Mouse (Mus musculus): ENCODE data around the gene Tek. TPM values are rescaled to one million over a fixed set of nuclear protein-coding genes. Genes with fewer than 3 reads are reported as not detected.
"Not testable (repeated sequence)": the region's sequence is repeated elsewhere in the genome, so short reads cannot be mapped to it uniquely, and the experiment has no call there.

The Tek gene
- total RNA-seq (2021), result 1 to 10 TPM; 7.6 to 9.2 TPM
- long read RNA-seq, experiment 1, full-length matches to known transcripts, result 4 of 9 reads
- long read RNA-seq, experiment 1, partial matches to known transcripts, result 3 of 9 reads
- long read RNA-seq, experiment 1, other reads (novel, unspliced or antisense), result 2 of 9 reads
- long read RNA-seq, experiment 2, full-length matches to known transcripts, result 10 of 14 reads
- long read RNA-seq, experiment 2, partial matches to known transcripts, result 1 of 14 reads
- long read RNA-seq, experiment 2, other reads (novel, unspliced or antisense), result 3 of 14 reads

DNA sequence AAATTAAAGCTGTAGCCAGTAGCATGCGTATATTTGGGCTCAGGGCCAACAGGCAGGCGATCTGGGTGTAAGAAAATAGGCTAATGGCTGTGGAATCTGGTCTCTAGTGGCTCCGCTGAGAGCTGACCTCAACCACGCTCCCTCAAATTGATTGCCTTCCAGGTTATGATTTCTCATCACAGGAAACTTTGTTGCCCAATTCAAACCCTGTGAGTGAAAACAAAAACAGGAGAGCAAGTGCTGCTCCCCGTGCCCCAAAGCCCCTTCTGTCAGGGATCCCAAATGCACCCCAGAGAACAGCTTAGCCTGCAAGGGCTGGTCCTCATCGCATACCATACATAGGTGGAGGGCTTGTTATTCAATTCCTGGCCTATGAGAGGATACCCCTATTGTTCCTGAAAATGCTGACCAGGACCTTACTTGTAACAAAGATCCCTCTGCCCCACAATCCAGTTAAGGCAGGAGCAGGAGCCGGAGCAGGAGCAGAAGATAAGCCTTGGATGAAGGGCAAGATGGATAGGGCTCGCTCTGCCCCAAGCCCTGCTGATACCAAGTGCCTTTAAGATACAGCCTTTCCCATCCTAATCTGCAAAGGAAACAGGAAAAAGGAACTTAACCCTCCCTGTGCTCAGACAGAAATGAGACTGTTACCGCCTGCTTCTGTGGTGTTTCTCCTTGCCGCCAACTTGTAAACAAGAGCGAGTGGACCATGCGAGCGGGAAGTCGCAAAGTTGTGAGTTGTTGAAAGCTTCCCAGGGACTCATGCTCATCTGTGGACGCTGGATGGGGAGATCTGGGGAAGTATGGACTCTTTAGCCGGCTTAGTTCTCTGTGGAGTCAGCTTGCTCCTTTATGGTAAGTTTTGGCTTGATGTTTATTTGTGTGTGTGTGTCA, at the start of gene Tek:
Gene Tek (plus strand): TSS at position 452 of the 894 bp plus-strand sequence.
- Histone ChIP-seq H3K27ac (peak within 1 kb of the TSS; percentile 70; the same call in 1 of the 2 replicates), H3K4me3 (peak within 1 kb of the TSS; percentile 35)
- DNase-seq (ENCODE audit: low spot score in 2 of 2), result no peak
- no peak for TF ChIP-seq CTCF (conservative IDR thresholded peaks at IDR 0.05)

DNA sequence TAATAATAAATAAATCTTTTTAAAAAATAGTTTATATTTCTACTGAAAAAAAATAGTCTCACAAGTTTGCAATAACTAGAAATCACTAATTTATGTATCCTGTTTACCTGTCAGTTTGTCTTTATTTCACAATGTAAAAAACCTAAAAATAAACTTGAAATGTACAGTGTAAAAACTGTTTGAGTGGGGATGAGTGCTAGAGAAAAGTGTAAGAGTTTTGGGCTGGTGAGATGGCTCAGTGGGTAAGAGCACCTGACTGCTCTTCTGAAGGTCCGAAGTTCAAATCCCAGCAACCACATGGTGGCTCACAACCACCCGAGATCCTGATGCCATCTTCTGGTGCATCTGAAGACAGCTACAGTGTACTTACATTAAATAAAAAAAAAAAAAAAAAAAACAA, 49.3 kb upstream of the Tek start:
- H3K27ac ChIP-seq; H3K4me3 ChIP-seq; DNase-seq (ENCODE audit: low spot score in 2 of 2): not testable (repeated sequence)

- no peak overlapping the region for H3K4me3 ChIP-seq
- TF ChIP-seq CTCF (conservative IDR thresholded peaks at IDR 0.05), result no peak
- no peak overlapping the region for H3K27ac ChIP-seq
- DNase-seq (ENCODE audit: low spot score in 2 of 2), result no peak
Measured at GRCm38 (mm10) chr4:94691078-94691477, 48.0 kb upstream of the Tek start.

DNA sequence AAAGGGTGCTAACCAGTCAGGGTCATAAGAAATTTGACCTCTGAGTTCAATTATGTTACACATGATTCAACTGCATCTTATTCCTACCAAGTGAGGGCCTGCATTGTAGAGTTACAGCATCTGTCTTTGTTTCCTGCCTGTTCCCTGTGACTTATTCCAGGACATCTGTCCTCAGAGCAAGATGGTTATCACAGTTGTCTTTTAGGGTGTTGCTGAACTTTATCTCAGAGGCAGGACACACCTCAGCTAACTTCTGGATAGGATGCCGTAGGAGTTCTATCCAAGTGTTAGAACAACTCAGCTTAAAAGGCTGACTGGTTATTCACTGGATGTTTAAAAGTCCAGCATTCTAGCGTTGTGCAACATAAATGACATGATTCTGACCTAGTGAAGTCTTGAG, 46.9 kb upstream of the Tek start:
- no peak for DNase-seq (ENCODE audit: low spot score in 2 of 2)
- Histone ChIP-seq H3K4me3 (no peak overlapping the region), H3K27ac (no peak overlapping the region)
- no peak for TF ChIP-seq CTCF (conservative IDR thresholded peaks at IDR 0.05)

DNA sequence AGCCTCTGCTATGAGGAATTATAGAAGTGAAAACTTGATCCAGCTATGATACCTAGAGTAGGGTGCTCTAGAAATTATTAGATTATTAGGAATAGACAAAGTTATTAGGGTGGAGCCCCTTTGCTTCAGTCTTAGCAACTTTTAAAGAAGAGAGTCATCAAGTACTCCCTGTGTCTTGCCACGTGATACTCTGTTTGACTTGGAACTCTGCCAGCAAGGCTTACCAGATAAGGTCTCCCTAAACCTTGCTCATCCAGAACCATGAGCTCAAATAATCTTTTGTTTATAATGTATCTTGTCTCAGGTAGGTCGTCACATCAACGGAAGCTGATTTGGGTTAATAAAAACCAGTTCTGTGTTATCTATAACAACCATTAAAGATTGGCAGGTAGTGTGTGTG, 42.7 kb upstream of the Tek start:
- TF ChIP-seq CTCF (conservative IDR thresholded peaks at IDR 0.05), result no peak
- H3K27ac ChIP-seq, result no peak overlapping the region
- H3K4me3 ChIP-seq, result no peak overlapping the region

GRCm38 (mm10) chr4:94711002-94711401, 28.1 kb upstream of the Tek start:
- Histone ChIP-seq H3K4me3 (no peak overlapping the region), H3K27ac (no peak overlapping the region)
- no peak for TF ChIP-seq CTCF (conservative IDR thresholded peaks at IDR 0.05)
- no peak for DNase-seq (ENCODE audit: low spot score in 2 of 2)

More for the DNA sequence above, 42.7 kb upstream of the Tek start:
- DNase-seq (ENCODE audit: low spot score in 2 of 2), result no peak

- Histone ChIP-seq H3K4me3 (no peak overlapping the region), H3K27ac (no peak overlapping the region)
- no peak for TF ChIP-seq CTCF (conservative IDR thresholded peaks at IDR 0.05)
- no peak for DNase-seq (ENCODE audit: low spot score in 2 of 2)
Measured at GRCm38 (mm10) chr4:94711426-94711825, 27.7 kb upstream of the Tek start.

GRCm38 (mm10) chr4:94713741-94714140, 25.3 kb upstream of the Tek start:
- no peak for DNase-seq (ENCODE audit: low spot score in 2 of 2)
- Histone ChIP-seq H3K4me3 (no peak overlapping the region), H3K27ac (no peak overlapping the region)
- TF ChIP-seq CTCF (conservative IDR thresholded peaks at IDR 0.05), result no peak

DNA sequence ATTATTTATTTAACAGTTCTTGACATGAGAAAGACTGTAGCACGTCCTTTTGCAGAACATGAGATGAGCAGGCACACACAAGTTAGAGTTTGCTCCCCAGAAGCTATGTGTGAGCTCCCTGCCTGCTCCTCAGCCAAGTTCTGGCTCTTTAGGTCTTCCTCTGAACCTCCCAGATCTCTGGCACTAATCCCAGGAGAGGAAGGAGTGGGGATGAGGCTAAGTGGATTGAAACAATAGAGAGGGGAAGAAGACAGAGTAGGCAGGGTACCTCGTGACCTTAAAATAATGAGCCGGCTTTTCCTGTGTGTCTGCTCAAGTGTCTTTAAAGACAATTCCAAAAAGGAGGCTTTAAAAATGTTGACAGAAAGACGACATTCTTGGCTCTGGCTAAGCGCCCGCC, 23.9 kb upstream of the Tek start:
- DNase-seq (ENCODE audit: low spot score in 2 of 2), result no peak
- no peak for TF ChIP-seq CTCF (conservative IDR thresholded peaks at IDR 0.05)
- H3K27ac ChIP-seq, result no peak overlapping the region
- H3K4me3 ChIP-seq, result no peak overlapping the region

DNA sequence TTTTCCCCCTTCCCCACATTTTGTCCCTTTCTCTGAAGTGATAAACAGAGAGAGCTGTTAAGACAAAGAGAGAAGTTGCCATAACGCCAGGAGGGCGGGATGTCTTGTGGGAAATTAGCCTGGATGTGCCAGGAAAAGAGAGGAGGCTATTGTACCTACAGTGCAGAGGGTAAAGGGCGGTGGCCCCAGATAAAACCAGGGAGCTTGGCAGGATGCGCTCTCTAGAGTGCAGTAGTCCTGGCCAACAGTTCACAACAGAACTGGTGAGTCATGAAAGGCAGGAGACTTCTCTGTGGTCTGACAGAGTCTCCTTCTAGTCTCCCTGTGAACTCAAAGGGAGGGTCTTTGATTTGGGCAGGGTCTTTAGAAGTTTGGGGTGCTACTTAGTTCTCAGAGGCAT, 13.3 kb upstream of the Tek start:
- TF ChIP-seq CTCF (conservative IDR thresholded peaks at IDR 0.05), result no peak
- H3K4me3 ChIP-seq, result no peak overlapping the region
- no peak overlapping the region for H3K27ac ChIP-seq
- no peak for DNase-seq (ENCODE audit: low spot score in 2 of 2)

GRCm38 (mm10) chr4:94732721-94733120, 6.4 kb upstream of the Tek start:
- no peak for TF ChIP-seq CTCF (conservative IDR thresholded peaks at IDR 0.05)
- no peak overlapping the region for H3K4me3 ChIP-seq
- no peak for DNase-seq (ENCODE audit: low spot score in 2 of 2)
- H3K27ac ChIP-seq, result no peak overlapping the region

GRCm38 (mm10) chr4:94737326-94738295, 1.5 kb upstream of the Tek start:
- no peak for TF ChIP-seq CTCF (conservative IDR thresholded peaks at IDR 0.05)
- H3K27ac ChIP-seq, result no peak overlapping the region
- no peak overlapping the region for H3K4me3 ChIP-seq
- no peak for DNase-seq (ENCODE audit: low spot score in 2 of 2)

DNA sequence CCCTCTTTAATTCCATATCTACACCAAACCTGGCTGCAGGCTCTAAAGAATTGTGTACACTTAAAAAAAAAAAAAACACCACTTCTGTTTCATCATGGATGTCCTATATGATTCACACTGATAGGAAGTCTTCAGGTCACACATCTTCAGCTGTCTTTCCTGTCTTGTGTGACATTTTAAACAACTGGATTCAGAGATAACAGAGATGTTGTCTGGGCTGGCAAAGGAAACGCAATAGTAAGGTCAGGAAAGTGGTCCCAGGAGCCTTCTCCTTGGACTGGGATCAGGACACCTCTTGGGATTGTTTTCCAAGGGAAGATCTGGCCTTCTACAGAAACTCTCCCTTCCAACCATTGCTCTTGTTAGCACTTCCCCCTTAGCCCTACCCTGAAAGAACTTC, 2.7 kb downstream of the Tek start:
- no peak for DNase-seq (ENCODE audit: low spot score in 2 of 2)
- TF ChIP-seq CTCF (conservative IDR thresholded peaks at IDR 0.05), result no peak
- Histone ChIP-seq H3K4me3 (peak overlapping the region; percentile 1; the same call in 1 of the 2 replicates), H3K27ac (no peak overlapping the region)
